Comparison of ENCODE assay signal across 8 mouse cellular contexts in the genomic region with DNA sequence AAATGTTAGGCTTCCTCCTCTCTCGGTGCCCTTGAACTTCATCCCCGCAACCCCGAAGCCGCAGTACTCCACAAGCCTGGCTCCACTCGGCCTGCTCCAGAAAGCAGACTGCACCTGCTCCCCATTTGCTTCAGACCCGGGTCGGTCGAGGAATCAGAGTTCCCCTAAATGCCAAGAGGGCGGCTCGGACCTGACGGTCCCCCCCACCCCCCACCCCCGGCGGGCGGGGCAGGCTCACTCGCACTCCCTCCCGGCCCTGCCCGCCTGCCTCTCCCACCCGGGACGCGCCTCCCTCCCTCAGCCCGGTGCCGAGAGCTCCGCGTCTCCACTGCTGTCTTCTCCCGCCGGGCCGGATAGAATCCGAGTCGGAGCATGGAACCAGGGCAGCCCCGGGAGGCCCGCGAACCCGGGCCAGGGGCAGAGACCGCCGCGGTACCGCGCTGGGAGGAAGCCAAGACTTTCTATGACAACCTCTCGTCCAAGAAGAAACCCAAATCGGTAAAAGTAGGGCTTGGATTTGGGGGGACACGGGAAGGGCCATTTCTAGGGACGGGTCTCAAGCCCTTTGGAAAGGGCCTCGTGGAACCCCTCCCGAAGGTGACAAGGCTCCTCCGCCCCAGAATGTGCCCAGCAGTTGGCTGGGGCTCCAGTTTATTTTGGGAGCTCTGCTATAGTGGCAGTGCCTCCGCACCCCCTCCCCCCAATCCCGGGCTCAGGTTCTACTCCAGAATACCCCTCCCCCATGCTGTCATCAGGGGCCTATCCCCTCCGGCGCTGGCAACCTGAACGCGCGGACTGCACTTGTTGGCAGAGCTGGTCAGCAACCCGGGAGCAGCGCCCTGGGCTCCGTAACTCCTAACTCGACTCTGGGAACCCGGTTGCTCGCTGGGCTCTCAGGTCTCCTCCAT. TPM values are rescaled to one million over a fixed set of nuclear protein-coding genes. Genes with fewer than 3 reads are reported as not detected.
DNase-seq lines count a peak whose midpoint lies in the region; ATAC-seq lines count a peak whose summit lies in the region.

A gene (plus strand): TSS at position 319 of the 908 bp plus-strand sequence.

- ATAC-seq in kidney, embryonic 14.5 days (ENCODE audit: low FRiP score, low TSS enrichment) = peak; percentile 54; the same call in 1 of the 2 replicates
- ATAC-seq in liver, embryonic 16.5 days (ENCODE audit: low read depth) = no peak

- H3K9ac ChIP-seq in kidney, embryonic 14.5 days (ENCODE audit: low read depth, low read length) = peak within 1 kb of the TSS; percentile 52
- no peak within 1 kb of the TSS for H3K9ac ChIP-seq in liver, embryonic 16.5 days (ENCODE audit: low read depth, low read length)

- H3K4me3 ChIP-seq in kidney, embryonic 14.5 days (ENCODE audit: low read length) = peak within 1 kb of the TSS; percentile 42
- peak within 1 kb of the TSS; percentile 28 for H3K4me3 ChIP-seq in liver, embryonic 16.5 days (ENCODE audit: low read depth, low read length)

- under 1% methylated on average over 58 of the region's 58 CpGs for WGBS in kidney, embryonic 14.5 days
- 2% methylated on average over 58 of the region's 58 CpGs for WGBS in liver, embryonic 16.5 days (ENCODE audit: insufficient replicate concordance)

- H3K4me2 ChIP-seq in kidney, embryonic 14.5 days (replicated peaks; ENCODE audit: low read depth, low read length) = peak within 1 kb of the TSS; percentile 88
- H3K4me2 ChIP-seq in liver, embryonic 16.5 days (ENCODE audit: low read depth, low read length) = peak within 1 kb of the TSS; percentile 51

- peaks cover 7% of the 10 kb centered on the region; the same call in 1 of the 2 replicates for H3K4me1 ChIP-seq in kidney, embryonic 14.5 days (ENCODE audit: control insufficient read depth, insufficient read depth, low read length)
- no peaks in the 10 kb centered on the region; the same call in 1 of the 2 replicates for H3K4me1 ChIP-seq in liver, embryonic 16.5 days (ENCODE audit: control insufficient read depth, low read depth, low read length)

- H3K36me3 ChIP-seq in kidney, embryonic 14.5 days (ENCODE audit: control insufficient read depth, insufficient read depth, low read length) = no peaks in the 10 kb centered on the region
- no peaks in the 10 kb centered on the region for H3K36me3 ChIP-seq in liver, embryonic 16.5 days (ENCODE audit: control insufficient read depth, insufficient read depth)

- H3K9me3 ChIP-seq in kidney, embryonic 14.5 days (ENCODE audit: control insufficient read depth, low read length) = no peaks in the 10 kb centered on the region
- no peaks in the 10 kb centered on the region for H3K9me3 ChIP-seq in liver, embryonic 16.5 days (replicated peaks; ENCODE audit: control insufficient read depth, low read length)

- DNase-seq in thymus, postnatal 14 days = peak; percentile 4
- DNase-seq in thymus, postnatal 36 days = no peak
- peak; percentile 61 for DNase-seq in embryo, embryonic 11 days
- DNase-seq in heart, adult 8-10 months (ENCODE audit: low spot score) = peak; percentile 70
- DNase-seq in right cerebral cortex, postnatal 14 days = peak; percentile 43
- DNase-seq in thymus, postnatal 4 days = no peak

- H3K27me3 ChIP-seq in kidney, embryonic 14.5 days (ENCODE audit: control insufficient read depth, insufficient read depth, low read length) = peaks cover 27% of the 10 kb centered on the region
- H3K27me3 ChIP-seq in liver, embryonic 16.5 days (ENCODE audit: control insufficient read depth, insufficient read depth, low read depth, low read length) = peaks cover 32% of the 10 kb centered on the region

- H3K27ac ChIP-seq in kidney, embryonic 14.5 days (ENCODE audit: low read depth, low read length) = no peak within 1 kb of the TSS
- H3K27ac ChIP-seq in liver, embryonic 16.5 days (ENCODE audit: low read length) = no peak within 1 kb of the TSS

RNA-seq across cellular contexts. Expression of the gene that starts here (rescaled TPM):
- total RNA-seq in heart, adult 8-10 months (2022) = 10 to 100 TPM; 48.9 to 75.3 (median 70.1) TPM
- 0.16 TPM in 1 of 2 replicates, not detected in the other for polyA plus RNA-seq in kidney, embryonic 14.5 days (2014; fragmentation: Nextera tagmentation; extraction: Ambion mirVana)
- not detected in 2 replicates for polyA plus RNA-seq in liver, embryonic 16.5 days (2015; fragmentation: Nextera tagmentation; extraction: Ambion mirVana)

Comparison
In these comparisons a context has a peak if more than half of its experiments do, and no peak if none do; other contexts are left out.
1. DNase-seq: peak in thymus, postnatal 14 days (single experiment), embryo, embryonic 11 days (single experiment), heart, adult 8-10 months (single experiment) and right cerebral cortex, postnatal 14 days (single experiment); none in thymus, postnatal 36 days (0 of 2) and thymus, postnatal 4 days (single experiment).
2. Peak in ATAC-seq, H3K4me3 ChIP-seq, H3K9ac ChIP-seq and H3K4me2 ChIP-seq in kidney, embryonic 14.5 days; RNA of the gene not detected or under 1 TPM.